Mouse (Mus musculus): ENCODE measurements around the gene Atp9a. TPM values are rescaled to one million over a fixed set of nuclear protein-coding genes. Genes with fewer than 3 reads are reported as not detected.

Atp9a gene
- polyA plus RNA-seq, 1 experiment from 2014 or later = 8.9 TPM

Small RNAs within 50 kb of the gene (microRNA-seq; reads per million reads assigned to microRNA genes)
- not detected for gene Mir7004

Other genes with a start within 250 kb of the Atp9a start
- gene Nfatc2, start 140.8 kb downstream of the Atp9a start, polyA plus RNA-seq (2016; fragmentation: Nextera tagmentation; extraction: Ambion mirVana) = 2.0 and 4.6 TPM in 2 replicates
- gene Sall4, start 25.5 kb upstream of the Atp9a start, polyA plus RNA-seq (2016; fragmentation: Nextera tagmentation; extraction: Ambion mirVana) = 10.6 and 21.6 TPM in 2 replicates
- 24.7 and 30.7 TPM in 2 replicates for gene Zfp64, start 213.2 kb upstream of the Atp9a start, polyA plus RNA-seq (2016; fragmentation: Nextera tagmentation; extraction: Ambion mirVana)

Measured in heart, embryonic 10.5 days (tissue).